Mouse (Mus musculus) effector memory CD4-positive, alpha-beta T cell, adult 7 months (primary cell): ENCODE data around the gene Patz1. TPM values are rescaled to one million over a fixed set of nuclear protein-coding genes. Genes with fewer than 3 reads are reported as not detected.

Source experiments
- polyA plus RNA-seq: library from polyadenylated mRNA; unstranded; fragments of 100-300 nt; shearing (Covaris generic); gene quantifications from one replicate; pipeline ENCODE4 v1.2.1, GENCODE M21; 2017

The Patz1 gene
- polyA plus RNA-seq = 21.6 TPM

GRCm38 (mm10) chr11:3288521-3289301 is at the start of gene Patz1:
Gene Patz1, plus strand, starts transcription at chr11:3288874.

DNA sequence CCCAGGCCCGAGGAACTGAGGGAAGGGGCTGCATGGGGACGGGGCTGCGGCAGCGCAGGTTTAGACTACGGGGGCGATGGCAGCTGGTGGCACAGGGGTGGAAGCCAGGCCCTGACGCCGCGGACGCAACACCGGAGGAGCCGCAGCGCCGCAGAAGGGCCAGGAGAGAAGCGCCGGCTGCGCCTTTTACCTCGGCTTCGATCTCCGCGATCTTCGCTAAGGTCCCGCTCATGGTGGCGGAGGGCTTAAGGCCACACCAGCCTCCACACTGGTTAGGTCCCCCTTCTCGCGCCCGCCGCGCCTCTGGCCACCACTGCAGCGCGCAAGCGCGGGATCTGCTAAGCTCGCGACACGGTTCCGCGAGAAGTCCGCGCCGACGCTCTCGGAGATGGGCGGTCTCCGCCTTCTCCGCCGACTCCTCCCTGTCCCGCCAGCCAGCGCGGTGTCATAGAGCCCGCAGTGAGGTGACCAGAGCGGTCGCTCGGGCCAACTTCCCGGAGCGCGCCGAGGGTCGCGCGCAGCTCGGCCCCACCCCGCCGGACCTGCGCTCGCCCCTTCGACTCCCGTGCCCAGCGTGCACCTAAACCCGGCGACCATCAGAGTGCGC is 22.5 kb upstream of the Patz1 start, which contains the start of gene Drg1:
Gene Drg1 (minus strand): TSS at position 337 of the 607 bp plus-strand sequence.

DNA sequence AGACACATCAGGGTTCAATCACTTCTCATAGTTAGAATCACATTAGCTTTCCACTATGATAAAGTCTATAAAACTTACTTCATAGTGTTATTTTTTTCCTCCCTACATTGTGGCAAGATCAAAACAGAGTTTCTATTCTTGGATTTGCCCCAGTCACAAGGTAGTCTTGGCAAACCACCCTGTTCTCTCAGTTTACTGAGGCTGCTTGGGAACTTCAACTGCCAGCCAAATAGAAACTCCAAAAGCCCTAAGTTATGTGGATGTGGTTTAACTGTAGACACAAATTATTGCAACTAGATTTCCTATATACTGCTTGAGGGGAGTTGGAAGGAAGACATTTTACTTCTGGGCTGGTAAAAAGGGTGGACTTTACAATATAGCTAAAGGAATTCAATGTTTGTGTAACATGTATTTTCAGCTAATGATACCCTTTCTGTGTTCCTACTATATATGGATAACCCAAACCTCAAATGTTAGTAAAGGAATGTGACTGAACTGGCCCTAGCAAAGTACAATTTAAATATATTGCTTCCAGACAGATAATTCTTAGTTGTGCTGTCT is 41.3 kb downstream of the Patz1 start, which contains the start of gene Pik3ip1:
Gene Pik3ip1 (plus strand): TSS at position 511 of the 561 bp plus-strand sequence.

Other genes starting within 250 kb of the Patz1 start
- 44.1 TPM for gene Sfi1, start 95.4 kb upstream of the Patz1 start, polyA plus RNA-seq
- 31.4 TPM for gene Eif4enif1, start 86.5 kb upstream of the Patz1 start, polyA plus RNA-seq
- gene Drg1, start 22.5 kb upstream of the Patz1 start, polyA plus RNA-seq = 106 TPM
- gene Pik3ip1, start 41.5 kb downstream of the Patz1 start, polyA plus RNA-seq = 75.5 TPM
- 44.7 TPM for gene Limk2, start 120.3 kb downstream of the Patz1 start, polyA plus RNA-seq
- 27.0 TPM for gene Rnf185, start 163.5 kb downstream of the Patz1 start, polyA plus RNA-seq
- gene Pla2g3, start 199.4 kb downstream of the Patz1 start, polyA plus RNA-seq = 0.24 TPM
- 0.22 TPM for gene Inpp5j, start 215.9 kb downstream of the Patz1 start, polyA plus RNA-seq
- 2.8 TPM for gene Selenom, start 225.8 kb downstream of the Patz1 start, polyA plus RNA-seq